Mouse (Mus musculus) skeletal muscle tissue, adult 2 months (tissue): Measurements from ENCODE around the gene Traf4.
A peak's percentile ranks its signal among the peaks of the same experiment; 100 is the strongest.
"Not testable (repeated sequence)": the region's sequence is repeated elsewhere in the genome, so short reads cannot be mapped to it uniquely, and the experiment has no call there.

Experiments
- DNase-seq: peaks from one replicate; pipeline ENCODE4 v3.0.0-alpha.2; 2012; ENCODE audit warnings: low read depth, low spot score

The Traf4 gene

DNA sequence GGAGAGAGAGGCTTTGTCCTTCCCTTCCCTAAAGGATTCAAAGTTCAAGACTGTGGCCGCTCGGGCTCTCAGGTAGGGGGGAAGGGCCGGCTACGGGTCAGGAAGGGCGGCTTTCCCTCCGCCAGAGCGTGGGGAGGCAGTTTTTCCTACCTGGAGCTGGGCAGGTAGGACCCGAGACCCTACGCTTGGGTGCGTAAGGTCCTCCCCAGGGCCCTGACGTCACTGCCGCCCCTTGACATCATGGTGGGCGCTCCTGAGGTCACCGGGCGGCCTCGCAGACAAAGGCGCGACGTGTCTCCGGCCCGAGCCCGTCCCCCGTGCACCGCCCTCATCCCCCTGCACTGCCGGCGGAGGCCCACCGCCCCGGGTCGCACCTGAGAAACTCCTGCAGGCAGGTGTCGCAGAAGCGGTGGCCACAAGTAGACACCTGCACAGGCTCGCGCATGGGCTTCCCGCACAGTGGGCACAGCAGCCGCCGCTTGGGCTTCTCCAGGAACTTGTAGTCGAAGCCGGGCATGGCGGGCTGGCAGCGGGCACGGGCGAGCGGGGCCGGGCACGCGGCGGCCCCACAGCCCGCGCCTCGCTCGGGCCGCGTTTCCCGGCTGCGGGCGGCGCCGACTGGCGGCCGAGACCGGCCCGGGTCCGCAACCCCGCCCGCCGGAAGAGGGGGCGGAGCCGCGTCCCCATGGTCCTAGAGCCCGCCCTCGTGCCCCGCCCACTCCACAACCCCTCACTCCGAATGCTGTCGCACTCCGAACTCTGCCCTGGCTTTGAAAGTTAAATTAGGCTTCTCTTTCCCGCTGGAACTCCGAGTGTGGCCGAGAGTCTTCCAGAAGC lies at the start of gene Traf4:
TSS of gene Traf4 (minus strand) at position 666 of the 837 bp plus-strand sequence.
- DNase-seq, result peak; percentile 63

- no peak for DNase-seq
Measured at GRCm38 (mm10) chr11:78213086-78213817, 47.9 kb upstream of the Traf4 start.

DNA sequence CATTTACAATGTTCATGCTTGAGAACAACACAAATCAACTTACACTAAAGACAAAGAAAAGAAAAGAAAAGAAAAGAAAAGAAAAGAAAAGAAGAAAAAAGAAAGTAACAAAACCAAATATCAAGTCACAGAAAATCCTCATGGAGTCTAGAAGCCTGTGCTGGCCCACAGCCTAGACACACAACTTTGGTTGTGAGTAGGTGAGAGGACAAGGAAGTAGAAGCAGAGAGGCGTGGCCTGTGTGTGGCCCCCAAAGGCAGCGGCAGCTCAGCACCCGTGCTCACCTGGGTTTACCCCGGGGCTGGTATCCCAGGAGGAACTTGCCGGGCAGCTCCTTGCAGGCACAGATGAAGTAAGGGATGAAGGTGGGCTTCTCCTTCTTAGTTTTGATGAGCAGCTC lies 46.1 kb upstream of the Traf4 start:
- no peak for DNase-seq

DNA sequence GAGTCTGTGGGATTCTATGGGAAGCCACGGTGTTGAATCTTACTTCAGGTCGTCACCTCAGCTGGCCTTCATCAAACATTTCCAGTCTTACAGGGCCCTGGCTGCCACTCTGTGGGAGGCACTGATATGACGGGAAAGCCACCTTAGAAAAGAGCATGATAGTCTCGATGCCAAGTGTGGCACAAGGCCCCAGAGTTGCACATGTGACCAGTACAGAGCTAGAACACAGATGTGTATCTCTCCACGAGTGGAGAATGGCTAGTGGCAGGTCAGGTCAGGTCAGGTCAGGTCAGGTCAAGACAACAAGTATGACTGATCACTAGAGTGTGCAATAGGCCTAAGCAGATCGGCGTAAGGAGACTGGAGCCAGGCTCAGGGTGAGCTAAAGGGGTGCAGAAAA lies 45.2 kb upstream of the Traf4 start:
- no peak for DNase-seq

GRCm38 (mm10) chr11:78209886-78210285 lies 44.5 kb upstream of the Traf4 start:
- DNase-seq, result no peak

GRCm38 (mm10) chr11:78207190-78207589 lies 41.8 kb upstream of the Traf4 start:
- no peak for DNase-seq

DNA sequence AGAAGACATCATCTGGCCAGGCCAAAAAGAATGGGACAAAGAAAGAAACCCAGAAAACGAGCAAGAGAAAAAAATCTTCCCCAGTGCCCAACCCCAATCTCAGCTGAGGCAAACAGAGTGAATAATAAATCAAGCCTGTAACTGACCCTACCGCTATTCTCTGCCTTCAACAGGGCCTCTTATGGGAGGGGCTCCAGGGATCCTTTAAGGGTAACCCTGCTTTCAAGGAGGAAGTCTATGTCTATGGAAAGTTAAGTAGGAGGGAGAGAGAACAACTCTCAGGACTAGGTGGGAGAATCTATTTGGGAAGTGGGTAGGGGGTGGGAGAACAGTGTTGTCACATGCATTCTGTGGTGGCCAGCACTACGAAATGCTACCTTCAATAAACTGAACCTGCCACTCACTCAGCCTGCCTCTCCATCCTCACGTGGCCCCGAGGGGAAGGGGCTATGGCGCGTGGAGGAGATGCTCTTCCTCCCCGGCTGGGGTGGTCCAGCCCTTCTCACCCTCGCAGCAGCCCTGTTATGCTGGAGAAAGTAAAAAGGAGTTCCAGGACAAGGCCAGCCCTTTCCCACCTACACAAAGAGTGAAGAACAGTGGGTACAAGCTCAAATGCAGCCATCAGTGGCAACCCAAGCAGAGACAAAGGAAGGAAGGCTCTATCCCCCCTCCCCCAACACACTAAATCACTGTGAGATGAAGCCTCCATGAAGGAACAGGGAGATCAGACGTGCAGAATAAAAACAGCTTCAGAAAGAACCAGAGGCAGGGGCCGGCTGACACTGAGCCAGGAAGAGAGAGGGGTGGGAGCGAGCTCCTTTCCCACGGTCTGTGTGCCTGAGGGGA lies 40.2 kb upstream of the Traf4 start:
- no peak for DNase-seq

DNA sequence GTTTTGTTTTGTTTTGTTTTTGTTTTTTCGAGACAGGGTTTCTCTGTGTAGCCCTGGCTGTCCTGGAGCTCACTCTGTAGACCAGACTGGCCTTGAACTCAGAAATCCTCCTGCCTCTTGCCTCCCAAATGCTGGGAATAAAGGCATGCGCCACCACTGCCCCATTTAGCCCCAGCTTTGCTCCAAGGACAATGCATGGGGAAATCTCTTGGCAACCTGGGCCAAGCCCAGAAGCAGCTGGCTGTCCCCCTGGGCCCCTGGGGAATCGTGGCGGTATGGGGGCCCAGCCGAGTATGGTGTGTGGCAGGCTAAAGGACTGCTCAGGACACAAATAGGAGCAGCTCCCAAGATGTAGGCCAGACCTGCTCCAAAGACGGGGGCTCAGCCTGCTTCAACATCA lies 38.9 kb upstream of the Traf4 start:
- DNase-seq, result no peak

DNA sequence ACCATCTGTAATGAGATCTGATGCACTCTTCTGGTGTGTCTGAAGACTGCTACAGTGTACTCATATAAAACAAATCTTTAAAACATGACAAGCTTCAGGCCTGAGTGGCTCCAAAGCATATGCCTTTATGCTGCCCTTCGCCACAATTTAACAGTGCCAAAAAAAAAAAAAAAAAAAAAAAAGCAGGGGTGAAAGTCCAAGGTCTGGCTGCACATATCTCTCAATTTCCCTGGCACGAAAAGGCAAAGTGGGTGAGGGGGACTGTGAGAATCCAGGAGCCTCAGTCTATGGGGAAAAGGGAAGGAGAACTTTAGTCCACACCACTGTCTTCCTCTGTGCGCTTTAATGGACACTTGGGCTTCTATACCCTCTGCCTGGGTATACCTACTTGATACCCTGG lies 37.0 kb upstream of the Traf4 start:
- DNase-seq, result no peak

GRCm38 (mm10) chr11:78195101-78195863 lies 29.9 kb upstream of the Traf4 start:
- no peak for DNase-seq

- peak; percentile 66 for DNase-seq
Measured at GRCm38 (mm10) chr11:78194411-78195100, 29.2 kb upstream of the Traf4 start.

DNA sequence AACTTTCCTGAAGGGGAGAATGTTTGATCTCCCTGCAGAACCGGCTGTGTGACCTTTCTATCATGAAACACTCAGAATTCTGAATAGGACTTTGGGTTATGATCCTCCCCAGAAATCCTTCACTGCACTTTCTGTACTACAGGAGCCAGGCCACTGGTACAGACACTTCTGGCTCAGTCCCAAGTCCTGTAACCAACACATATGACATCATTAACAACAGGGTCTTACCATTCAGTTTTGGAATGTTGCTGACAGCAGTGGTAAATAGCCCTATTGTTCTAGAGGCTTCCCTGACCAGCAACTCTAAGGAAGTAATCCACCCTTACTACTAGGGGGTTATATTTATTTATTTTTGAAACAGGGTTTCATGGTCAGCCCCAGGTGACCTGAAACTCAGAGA lies 27.7 kb upstream of the Traf4 start, which contains the start of gene Proca1:
TSS of gene Proca1 (plus strand) at position 280 of the 400 bp plus-strand sequence.
- no peak for DNase-seq

GRCm38 (mm10) chr11:78190041-78190440 lies 24.7 kb upstream of the Traf4 start:
- DNase-seq, result no peak

DNA sequence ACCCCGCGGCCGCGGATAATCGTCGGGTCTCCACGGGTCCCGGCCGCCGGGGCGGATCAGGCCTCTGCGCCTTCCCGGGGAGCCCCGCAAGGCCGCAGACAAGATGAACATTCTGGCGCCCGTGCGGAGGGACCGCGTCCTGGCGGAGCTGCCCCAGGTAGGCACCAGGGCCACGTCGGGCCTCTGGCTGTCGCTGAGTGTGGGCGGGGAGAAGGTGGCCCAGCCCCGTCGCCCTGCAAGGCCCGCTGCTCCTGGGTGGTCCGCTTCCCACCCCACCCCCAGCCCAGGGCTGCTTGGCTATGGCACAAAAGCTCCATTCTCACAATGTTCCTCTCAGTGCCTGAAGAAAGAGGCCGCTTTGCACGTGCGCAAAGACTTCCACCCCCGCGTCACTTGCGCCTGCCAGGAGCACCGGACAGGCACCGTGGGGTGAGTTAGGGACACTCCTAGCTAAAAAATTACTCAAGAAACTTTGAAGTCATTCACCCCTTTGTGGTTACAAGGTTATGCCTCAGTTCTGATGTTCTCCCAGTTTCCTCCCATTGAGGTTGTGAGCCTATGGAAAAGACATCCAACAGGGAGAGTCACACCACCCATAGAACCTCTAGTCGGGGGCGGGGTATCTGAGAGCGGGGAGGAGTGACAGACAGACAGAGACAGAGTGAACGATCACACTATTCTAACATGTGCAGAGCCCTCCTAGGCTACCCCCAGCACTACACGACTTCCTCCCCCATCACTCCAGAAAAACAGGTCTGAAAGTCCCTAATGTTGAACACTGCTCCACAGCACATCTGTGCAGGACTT lies 24.0 kb upstream of the Traf4 start:
- no peak for DNase-seq

DNA sequence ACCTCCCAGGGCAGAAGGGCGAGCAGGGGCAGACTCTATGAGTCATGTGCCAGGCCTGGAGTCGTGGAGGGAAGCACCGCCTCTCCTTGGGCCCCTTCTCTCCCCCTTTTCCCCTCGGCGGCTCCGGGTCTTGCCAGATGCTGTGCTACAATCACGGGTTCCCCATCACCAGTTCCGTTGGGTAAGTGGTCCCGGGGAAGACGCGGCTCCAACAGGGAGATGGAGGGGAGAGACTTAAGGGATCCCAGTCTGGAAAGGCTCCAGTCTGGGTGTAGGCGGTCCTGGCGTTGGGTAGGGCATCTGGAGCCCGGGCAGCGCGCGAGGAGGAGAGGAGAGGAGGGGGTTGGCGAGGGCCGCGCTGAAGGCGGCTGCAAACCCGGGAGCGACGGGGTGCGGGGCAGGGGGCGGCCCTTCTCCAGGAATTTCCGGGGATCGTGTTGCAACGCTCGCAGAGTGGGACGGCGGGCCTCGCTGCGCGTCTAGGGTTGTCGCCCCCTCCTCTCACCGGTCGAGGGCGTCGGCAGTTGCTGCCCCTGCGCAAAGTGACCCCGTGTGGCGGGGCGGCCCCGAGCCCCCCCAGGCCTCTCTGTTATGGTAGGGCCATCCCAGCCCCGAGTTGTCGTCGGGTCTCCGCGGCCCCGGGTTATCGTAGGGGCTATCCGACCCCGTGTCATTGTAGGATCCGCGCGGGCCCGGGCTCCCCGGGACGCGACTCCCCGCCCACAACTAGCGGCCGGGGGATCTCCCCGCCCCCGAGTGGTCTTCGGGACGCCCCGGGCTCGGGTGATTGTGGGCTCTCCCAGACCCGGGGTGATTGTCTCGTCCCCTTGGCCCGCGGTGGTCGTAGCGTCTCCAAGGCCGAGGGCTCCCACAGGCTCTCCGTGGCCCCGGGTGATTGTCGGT lies 23.2 kb upstream of the Traf4 start, which contains the start of gene Rab34:
TSS of gene Rab34 (plus strand) at position 100 of the 903 bp plus-strand sequence.
- DNase-seq, result peak; percentile 41

DNA sequence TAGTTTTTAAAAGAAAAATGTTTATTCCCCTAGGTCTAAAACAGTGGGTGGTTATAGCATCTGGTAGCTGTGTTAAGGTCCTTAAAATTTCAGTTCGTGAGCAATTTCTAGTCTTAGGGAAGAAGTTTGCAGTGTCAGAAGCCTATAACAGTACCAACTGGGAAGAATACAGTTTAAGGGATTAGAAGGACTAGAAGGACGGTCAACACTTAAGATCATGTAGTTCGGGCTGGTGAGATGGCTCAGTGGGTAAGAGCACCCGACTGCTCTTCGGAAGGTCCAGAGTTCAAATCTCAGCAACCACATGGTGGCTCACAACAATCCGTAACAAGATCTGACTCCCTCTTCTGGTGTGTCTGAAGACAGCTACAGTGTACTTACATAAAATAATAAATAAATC lies 19.3 kb upstream of the Traf4 start:
- DNase-seq, result not testable (repeated sequence)

DNA sequence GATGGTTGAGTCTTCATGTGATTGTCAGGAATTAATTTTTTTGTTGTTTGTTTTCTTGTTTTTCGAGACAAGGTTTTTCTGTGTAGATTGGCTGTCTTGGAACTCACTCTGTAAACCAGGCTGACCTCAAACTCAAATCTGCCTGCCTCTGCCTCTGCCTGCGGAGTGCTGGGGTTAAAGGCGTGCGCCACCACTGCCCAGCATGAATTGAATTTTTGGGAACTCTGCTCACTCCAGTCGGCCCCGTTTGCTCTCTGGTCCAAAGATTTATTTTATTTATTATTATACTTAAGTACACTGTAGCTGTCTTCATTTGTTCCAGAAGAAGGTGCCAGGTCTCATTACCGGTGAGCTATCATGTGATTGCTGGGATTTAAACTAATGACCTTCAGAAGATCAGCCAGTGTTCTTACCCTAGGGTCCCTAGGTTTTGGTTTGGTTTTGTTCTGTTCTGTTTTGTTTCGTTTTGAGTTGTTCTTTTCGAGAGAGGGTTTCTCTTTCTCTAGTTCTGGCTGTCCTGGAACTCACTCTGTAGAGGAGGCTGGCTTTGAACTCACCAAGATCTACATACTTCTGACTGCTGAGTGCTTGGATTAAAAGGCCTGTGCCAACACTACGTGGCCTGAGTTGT lies 18.6 kb upstream of the Traf4 start:
- no peak for DNase-seq
